Mouse (Mus musculus): ENCODE data around the gene Fam53b.

GRCm38 (mm10) chr7:132856083-132856482 lies 42.4 kb upstream of the Fam53b start:
- no peak for TF ChIP-seq CTCF (IDR thresholded peaks at IDR 0.05; ENCODE audit: low read depth, low read length)
- no peak for TF ChIP-seq POLR2A (IDR thresholded peaks at IDR 0.05; ENCODE audit: borderline replicate concordance, low read depth, low read length)
